Mouse (Mus musculus): ENCODE data around the gene Trim39. TPM values are rescaled to one million over a fixed set of nuclear protein-coding genes. Genes with fewer than 3 reads are reported as not detected.

Trim39 gene
- polyA plus RNA-seq, 1 experiment: 51.1 TPM

DNA sequence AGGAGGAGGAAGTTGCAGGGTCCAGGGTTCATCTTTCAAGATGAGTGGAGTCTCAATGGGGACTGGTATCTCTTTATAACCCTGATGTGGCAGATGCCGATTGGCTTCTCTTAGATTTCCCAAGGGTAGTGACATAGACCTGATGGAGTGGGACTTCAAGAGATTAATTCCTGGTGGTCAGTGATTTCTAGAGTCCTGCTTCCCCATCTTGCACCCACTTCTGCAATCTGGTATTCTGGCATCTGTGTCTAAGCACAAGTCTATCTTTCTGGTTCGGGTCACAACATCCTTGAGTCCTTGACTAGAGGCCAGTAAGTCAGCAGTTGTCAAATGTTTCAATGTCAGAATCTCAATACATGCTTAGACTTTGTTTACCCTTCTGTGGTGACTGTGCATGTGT, 14.3 kb upstream of the Trim39 start, which contains the start of gene H2-M10.2:
Gene H2-M10.2, minus strand, starts transcription at position 101 of the 400 bp plus-strand sequence.
- no peaks in the 10 kb centered on the region for H3K27me3 ChIP-seq (ENCODE audit: control insufficient read depth, insufficient read depth, low read length)
- 75% methylated on average over 2 of the region's 2 CpGs for WGBS
- no peak within 1 kb of the TSS for H3K4me3 ChIP-seq (ENCODE audit: control insufficient read depth, insufficient read depth, low read length)
- H3K36me3 ChIP-seq (ENCODE audit: control insufficient read depth, insufficient read depth, low read length): no peaks in the 10 kb centered on the region
- H3K4me1 ChIP-seq (replicated peaks; ENCODE audit: control insufficient read depth, insufficient read depth, low read length): no peaks in the 10 kb centered on the region
- no peak within 1 kb of the TSS for H3K27ac ChIP-seq (ENCODE audit: control insufficient read depth, insufficient read depth, low read length)
- DNase-seq: no peak
- no peak for TF ChIP-seq CTCF (IDR thresholded peaks at IDR 0.05; ENCODE audit: borderline replicate concordance, control insufficient read depth, extremely low read depth, insufficient read depth, low read length, poor library complexity)

DNA sequence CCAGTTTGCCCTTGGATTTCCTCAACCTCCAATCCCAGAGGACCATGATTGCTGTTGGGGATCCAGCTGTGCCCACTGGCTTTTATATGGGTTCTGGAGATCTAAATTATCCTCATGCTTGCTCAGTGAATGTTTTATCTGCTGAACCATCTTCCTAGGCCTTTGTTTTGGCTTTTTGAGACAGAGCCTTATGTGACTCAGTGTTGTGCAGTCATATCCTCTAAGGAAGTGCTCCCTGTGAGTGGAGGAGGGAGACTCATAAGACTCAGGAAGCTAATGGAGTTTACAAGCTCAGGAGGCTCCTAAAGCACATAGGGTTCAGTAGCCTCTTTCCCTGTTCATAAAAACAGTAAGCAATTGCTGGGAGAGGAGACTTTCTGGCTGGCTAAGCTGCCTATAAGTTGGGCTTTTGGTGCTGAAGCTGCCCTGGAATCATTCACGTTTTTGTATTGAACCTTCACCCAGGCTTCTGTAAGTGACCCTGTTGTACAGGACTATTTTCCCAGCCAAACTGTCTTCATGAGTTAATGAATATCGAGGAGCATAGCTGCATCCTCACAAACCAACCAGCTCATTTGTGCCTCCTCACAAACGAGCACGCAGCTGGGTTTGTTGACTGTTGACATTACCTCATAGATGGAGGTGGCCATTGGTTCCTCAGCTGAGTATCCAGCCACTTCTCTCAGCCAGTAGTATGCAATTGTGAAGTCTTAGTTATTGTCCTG, 9.6 kb upstream of the Trim39 start:
- H3K27ac ChIP-seq (ENCODE audit: control insufficient read depth, insufficient read depth, low read length): no peak overlapping the region
- H3K4me3 ChIP-seq (ENCODE audit: control insufficient read depth, insufficient read depth, low read length): no peak overlapping the region
- WGBS: 96% methylated on average over 4 of the region's 4 CpGs
- no peak for DNase-seq
- no peaks in the 10 kb centered on the region for H3K4me1 ChIP-seq (replicated peaks; ENCODE audit: control insufficient read depth, insufficient read depth, low read length)
- no peaks in the 10 kb centered on the region for H3K27me3 ChIP-seq (ENCODE audit: control insufficient read depth, insufficient read depth, low read length)
- peaks cover 15% of the 10 kb centered on the region for H3K36me3 ChIP-seq (ENCODE audit: control insufficient read depth, insufficient read depth, low read length)
- TF ChIP-seq CTCF (IDR thresholded peaks at IDR 0.05; ENCODE audit: borderline replicate concordance, control insufficient read depth, extremely low read depth, insufficient read depth, low read length, poor library complexity) (no peak), POLR2A (IDR thresholded peaks at IDR 0.05; ENCODE audit: control insufficient read depth, extremely low read depth, insufficient read depth, low read length, poor library complexity) (no peak)

DNA sequence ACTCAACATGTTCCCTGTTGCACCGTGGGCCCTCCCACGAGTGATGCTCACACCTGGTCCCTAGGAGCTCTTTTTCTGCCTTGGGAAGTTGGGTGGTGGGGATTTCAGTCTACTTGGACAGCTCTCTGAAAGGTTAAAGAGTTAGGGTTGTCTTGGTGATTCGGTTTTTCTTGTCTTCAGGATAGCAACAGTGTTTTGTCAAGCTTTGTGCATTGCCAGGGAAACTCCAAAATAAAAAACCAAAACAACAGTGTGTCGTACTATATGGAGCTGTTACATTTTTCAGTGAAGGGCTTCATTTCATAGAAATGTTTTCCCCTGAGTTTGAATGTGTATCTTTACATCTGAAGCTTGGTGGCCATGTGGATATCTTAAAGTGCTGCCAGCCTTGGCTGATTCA, 2.7 kb upstream of the Trim39 start:
- WGBS: 83% methylated on average over 4 of the region's 4 CpGs
- H3K36me3 ChIP-seq (ENCODE audit: control insufficient read depth, insufficient read depth, low read length): peaks cover 13% of the 10 kb centered on the region

DNA sequence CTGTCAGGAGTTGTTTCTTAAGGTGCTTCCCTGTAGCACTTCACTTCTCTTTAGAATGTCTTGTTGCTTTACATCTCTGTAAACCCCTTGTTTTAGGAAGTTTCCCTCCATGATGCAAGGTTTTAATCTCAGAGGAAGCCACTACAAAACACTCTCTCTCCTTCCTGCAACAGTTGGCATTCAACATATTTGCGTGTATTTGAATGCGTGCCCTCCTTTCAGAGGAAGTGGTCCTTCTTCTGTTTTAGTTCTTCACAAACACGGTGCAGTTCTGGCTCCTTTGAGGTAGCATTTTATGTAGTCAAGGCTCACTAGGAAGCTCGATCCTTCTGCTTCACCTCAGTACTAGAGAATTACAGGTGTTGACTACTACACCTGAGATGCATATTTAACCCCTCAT, 1.7 kb upstream of the Trim39 start:
- TF ChIP-seq POLR2A (IDR thresholded peaks at IDR 0.05; ENCODE audit: control insufficient read depth, extremely low read depth, insufficient read depth, low read length, poor library complexity) (no peak), CTCF (IDR thresholded peaks at IDR 0.05; ENCODE audit: borderline replicate concordance, control insufficient read depth, extremely low read depth, insufficient read depth, low read length, poor library complexity) (no peak)
- Histone ChIP-seq H3K4me3 (ENCODE audit: control insufficient read depth, insufficient read depth, low read length) (0 out of 2 replicates have a peak overlapping the region, but pooled peaks have one; percentile 1), H3K27me3 (ENCODE audit: control insufficient read depth, insufficient read depth, low read length) (no peaks in the 10 kb centered on the region), H3K36me3 (ENCODE audit: control insufficient read depth, insufficient read depth, low read length) (peaks cover 13% of the 10 kb centered on the region), H3K27ac (ENCODE audit: control insufficient read depth, insufficient read depth, low read length) (peak overlapping the region; percentile 90), H3K4me1 (replicated peaks; ENCODE audit: control insufficient read depth, insufficient read depth, low read length) (peaks cover 29% of the 10 kb centered on the region)
- WGBS: 5% methylated on average over 4 of the region's 4 CpGs
- DNase-seq: peak; percentile 33

More for the DNA sequence above, 2.7 kb upstream of the Trim39 start:
- Histone ChIP-seq H3K4me3 (ENCODE audit: control insufficient read depth, insufficient read depth, low read length) (no peak overlapping the region), H3K27ac (ENCODE audit: control insufficient read depth, insufficient read depth, low read length) (peak overlapping the region; percentile 67; the same call in 1 of the 2 replicates), H3K4me1 (replicated peaks; ENCODE audit: control insufficient read depth, insufficient read depth, low read length) (peaks cover 29% of the 10 kb centered on the region), H3K27me3 (ENCODE audit: control insufficient read depth, insufficient read depth, low read length) (no peaks in the 10 kb centered on the region)
- no peak for DNase-seq
- TF ChIP-seq POLR2A (IDR thresholded peaks at IDR 0.05; ENCODE audit: control insufficient read depth, extremely low read depth, insufficient read depth, low read length, poor library complexity) (no peak), CTCF (IDR thresholded peaks at IDR 0.05; ENCODE audit: borderline replicate concordance, control insufficient read depth, extremely low read depth, insufficient read depth, low read length, poor library complexity) (no peak)

DNA sequence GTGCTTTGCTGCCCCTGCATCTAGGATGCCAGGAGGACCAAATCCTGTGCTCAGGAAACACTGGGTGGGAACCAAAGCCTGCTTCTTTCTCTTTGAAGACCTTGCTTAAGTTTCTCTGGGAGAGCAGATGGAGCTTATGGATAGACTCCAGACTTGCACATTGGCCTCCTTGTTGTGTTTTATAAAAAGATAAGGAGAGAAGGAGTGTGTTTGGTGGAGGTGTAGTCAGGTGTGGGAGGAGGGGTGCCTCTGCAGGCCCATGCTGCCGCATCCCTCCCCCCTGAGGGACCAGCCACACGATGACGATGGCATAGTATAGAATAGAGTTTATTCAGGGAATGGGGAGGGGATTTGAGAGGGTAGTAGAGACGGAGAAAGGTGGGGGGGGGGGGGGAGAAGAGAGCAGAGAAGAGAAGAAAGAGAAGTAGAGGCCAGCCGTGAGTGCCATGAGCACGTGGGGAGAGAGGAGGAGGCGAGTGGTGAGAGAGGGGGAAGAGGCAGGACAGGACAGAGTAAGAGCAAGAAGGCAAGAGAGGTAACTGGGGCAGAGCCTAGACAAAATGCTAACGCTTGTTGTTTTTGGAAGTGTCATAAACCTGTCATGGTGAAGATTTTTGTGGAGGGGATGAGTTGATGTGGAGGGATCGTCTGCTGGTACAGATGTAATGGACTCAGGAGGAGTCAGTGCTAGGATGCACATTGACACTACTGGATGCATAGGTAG, 758 bp upstream of the Trim39 start:
- H3K36me3 ChIP-seq (ENCODE audit: control insufficient read depth, insufficient read depth, low read length): peaks cover 13% of the 10 kb centered on the region
- TF ChIP-seq POLR2A (IDR thresholded peaks at IDR 0.05; ENCODE audit: control insufficient read depth, extremely low read depth, insufficient read depth, low read length, poor library complexity): no peak
- TF ChIP-seq CTCF (IDR thresholded peaks at IDR 0.05; ENCODE audit: borderline replicate concordance, control insufficient read depth, extremely low read depth, insufficient read depth, low read length, poor library complexity): no peak
- WGBS: 82% methylated on average over 9 of the region's 9 CpGs

DNA sequence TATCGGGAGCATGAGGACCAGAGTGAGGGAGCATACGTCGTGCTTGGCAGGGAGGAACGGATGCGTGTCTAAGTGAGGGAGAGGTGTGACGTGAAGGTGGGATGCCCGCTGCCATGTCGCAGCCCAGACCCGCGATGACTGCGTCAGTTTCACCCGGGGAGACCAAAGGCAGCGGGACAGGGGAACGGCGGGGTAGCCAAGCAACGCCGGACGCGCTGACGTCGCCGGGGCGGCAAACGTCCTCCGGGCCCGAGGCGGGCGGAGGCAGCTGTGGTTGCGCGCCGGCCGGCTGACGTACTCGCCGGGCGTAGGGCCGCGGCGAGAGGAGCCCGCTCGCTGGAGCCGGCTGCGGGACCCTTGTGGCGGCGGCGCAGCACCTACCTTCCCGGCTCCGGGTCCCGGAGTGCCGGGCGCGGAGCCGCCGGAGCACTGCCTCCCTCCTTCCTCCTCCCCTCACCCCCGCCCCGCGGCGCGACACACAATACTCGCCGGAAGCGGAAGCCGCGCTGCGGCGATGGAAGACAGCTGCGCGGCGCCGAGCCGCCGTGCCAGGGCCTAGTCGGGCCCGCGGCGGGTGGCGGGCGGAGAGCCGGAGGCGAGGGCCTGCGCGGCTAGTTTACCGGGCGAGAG, 976 bp downstream of the Trim39 start:
- DNase-seq: peak; percentile 92
- H3K4me3 ChIP-seq (ENCODE audit: control insufficient read depth, insufficient read depth, low read length): peak overlapping the region; percentile 93
- H3K27me3 ChIP-seq (ENCODE audit: control insufficient read depth, insufficient read depth, low read length): no peaks in the 10 kb centered on the region
- H3K4me1 ChIP-seq (replicated peaks; ENCODE audit: control insufficient read depth, insufficient read depth, low read length): peaks cover 28% of the 10 kb centered on the region
- TF ChIP-seq POLR2A (IDR thresholded peaks at IDR 0.05; ENCODE audit: control insufficient read depth, extremely low read depth, insufficient read depth, low read length, poor library complexity) (peak; percentile 92), CTCF (IDR thresholded peaks at IDR 0.05; ENCODE audit: borderline replicate concordance, control insufficient read depth, extremely low read depth, insufficient read depth, low read length, poor library complexity) (peak; percentile 46; the same call in 1 of the 2 replicates)
- under 1% methylated on average over 84 of the region's 84 CpGs for WGBS
- 0 out of 2 replicates have a peak, but pooled peaks cover 13% of the 10 kb centered on the region for H3K36me3 ChIP-seq (ENCODE audit: control insufficient read depth, insufficient read depth, low read length)
- H3K27ac ChIP-seq (ENCODE audit: control insufficient read depth, insufficient read depth, low read length): peak overlapping the region; percentile 34

More for the DNA sequence above, 758 bp upstream of the Trim39 start:
- no peak for DNase-seq
- Histone ChIP-seq H3K4me3 (ENCODE audit: control insufficient read depth, insufficient read depth, low read length) (0 out of 2 replicates have a peak overlapping the region, but pooled peaks have one; percentile 8), H3K27ac (ENCODE audit: control insufficient read depth, insufficient read depth, low read length) (peak overlapping the region; percentile 90), H3K4me1 (replicated peaks; ENCODE audit: control insufficient read depth, insufficient read depth, low read length) (peaks cover 29% of the 10 kb centered on the region), H3K27me3 (ENCODE audit: control insufficient read depth, insufficient read depth, low read length) (no peaks in the 10 kb centered on the region)

Data from thymus, adult 2 months (tissue).